Mouse (Mus musculus) hindbrain, embryonic 11.5 days (tissue): ENCODE data around the gene Ptprc. TPM values are rescaled to one million over a fixed set of nuclear protein-coding genes. Genes with fewer than 3 reads are reported as not detected.

Source experiments
- polyA plus RNA-seq: library from polyadenylated mRNA; unstranded; fragments of >200 nt; fragmentation: Nextera tagmentation; extraction: Ambion mirVana; gene quantifications from 2 replicates; pipeline ENCODE4 v1.2.1, GENCODE M21; 2014

Gene Ptprc
- polyA plus RNA-seq, 1 experiment from 2014 or later = 2.2 TPM

Other genes with a start within 250 kb of the Ptprc start
- gene Atp6v1g3, start 98.0 kb upstream of the Ptprc start, polyA plus RNA-seq = 0.10 TPM in 1 of 2 replicates, not detected in the other